Mouse (Mus musculus) midbrain, postnatal 0 days (tissue): Measurements from ENCODE around the gene Ahnak. TPM values are rescaled to one million over a fixed set of nuclear protein-coding genes. Genes with fewer than 3 reads are reported as not detected.

Experiments used
- ATAC-seq: fragments of 200-750 bp; cut with Nextera tagmentation; 2 replicates; pipeline ENCODE4 v1.8.0; 2017; ENCODE audit warnings: moderate number of reproducible peaks, mild to moderate bottlenecking, moderate TSS enrichment, moderate library complexity; ENCODE audit not compliant: low FRiP score
- DNase-seq: peaks from one replicate; pipeline ENCODE4 v3.0.0-alpha.2; 2015; ENCODE audit warnings: low spot score
- H3K27ac ChIP-seq: fragments of 300-500 bp; sonication (generic); 2 replicates; pipeline ENCODE4 v1.5.1; 2014; ENCODE audit warnings: low read depth, mild to moderate bottlenecking, low read length, mixed read lengths
- H3K27me3 ChIP-seq: fragments of 300-500 bp; sonication (generic); 2 replicates; pipeline ENCODE4 v1.6.1; 2014; ENCODE audit warnings: low read length, control low read depth, mixed read lengths; ENCODE audit not compliant: insufficient read depth
- H3K36me3 ChIP-seq: fragments of 300-500 bp; sonication (generic); 2 replicates; pipeline ENCODE4 v1.6.1; 2014; ENCODE audit warnings: low read length, control low read depth, mixed read lengths; ENCODE audit not compliant: insufficient read depth
- H3K4me1 ChIP-seq: fragments of 300-500 bp; sonication (generic); 2 replicates; pipeline ENCODE4 v1.6.1; 2014; ENCODE audit warnings: mild to moderate bottlenecking, control low read depth, antibody characterized with exemption, low read length, mixed read lengths; ENCODE audit not compliant: insufficient read depth
- H3K4me2 ChIP-seq: fragments of 300-500 bp; sonication (generic); 2 replicates; pipeline ENCODE4 v1.6.1; 2014; ENCODE audit warnings: low read depth, mild to moderate bottlenecking, low read length, mixed read lengths; ENCODE audit not compliant: poor library complexity, severe bottlenecking
- H3K4me3 ChIP-seq: fragments of 300-500 bp; sonication (generic); 2 replicates; pipeline ENCODE4 v1.5.1; 2014; ENCODE audit warnings: low read depth, mild to moderate bottlenecking, low read length, moderate library complexity
- H3K9ac ChIP-seq: fragments of 300-500 bp; sonication (generic); replicated peaks from 2 replicates; pipeline ENCODE4 v1.6.1; 2014; ENCODE audit warnings: mild to moderate bottlenecking, low read length, moderate library complexity, mixed read lengths; ENCODE audit not compliant: poor library complexity, severe bottlenecking
- H3K9me3 ChIP-seq: fragments of 300-500 bp; sonication (generic); 2 replicates; pipeline ENCODE4 v1.6.1; 2016; ENCODE audit warnings: low read length, control low read depth
- CTCF ChIP-seq: IDR thresholded peaks from 2 replicates; pipeline ENCODE4 v1.5.1; 2016; ENCODE audit warnings: antibody characterized with exemption, mild to moderate bottlenecking
- WGBS: fragments of 180-500 bp; shearing (Covaris S2); extraction: QIAGEN DNeasy Blood & Tissue Kit; methylation state at CpG from one replicate; pipeline ENCODE4 v1.1.7; 2014; 5-methylcytosine and 5-hydroxymethylcytosine counted together
- polyA plus RNA-seq: library from polyadenylated mRNA; unstranded; fragments of >200 nt; fragmentation: Nextera tagmentation; extraction: Ambion mirVana; gene quantifications from 2 replicates; pipeline ENCODE4 v1.2.1, GENCODE M21; 2015
- total RNA-seq: library from RNA; depleted of rRNA; stranded (reverse); fragments of >200 nt; gene quantifications from 2 replicates; pipeline ENCODE4 v1.2.3, GENCODE M21; 2014

The Ahnak gene
- total and polyA plus RNA-seq, 2 experiments from 2014 or later, result 4.4 to 13.0 TPM

DNA sequence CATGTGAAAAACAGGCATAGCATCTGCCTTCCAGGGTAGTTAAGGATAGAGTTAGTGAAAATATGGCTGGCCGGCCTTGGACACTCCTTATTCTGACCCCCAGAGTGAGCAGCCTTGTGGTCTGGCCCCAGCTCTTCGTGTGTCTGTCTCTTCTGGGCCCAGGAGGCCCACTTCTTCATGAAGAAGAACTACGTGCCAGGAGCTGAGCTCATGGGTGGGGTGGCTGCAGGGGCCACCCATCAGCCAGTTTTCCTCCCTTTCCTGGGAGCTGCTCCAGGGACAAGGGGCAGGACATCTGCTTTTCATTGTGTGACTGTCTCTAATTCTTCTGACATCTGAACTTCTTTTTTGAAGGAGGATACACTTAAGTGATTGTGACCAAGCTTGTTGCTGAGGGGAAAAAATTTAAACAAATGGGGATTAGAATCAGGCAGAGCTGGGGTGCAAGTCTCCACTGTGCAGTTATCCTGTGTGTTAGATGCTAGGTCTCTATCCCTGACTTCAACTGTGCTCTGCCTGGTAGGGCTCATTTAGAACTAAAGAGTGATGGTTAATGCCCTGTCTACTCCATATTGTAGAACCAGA is 116.1 kb downstream of the Ahnak start:
- TF ChIP-seq CTCF, result no peak
- 54% methylated on average over 3 of the region's 3 CpGs for WGBS
- DNase-seq, result no peak
- ATAC-seq, result no peak
- Histone ChIP-seq H3K27me3 (no peaks in the 10 kb centered on the region), H3K27ac (no peak overlapping the region), H3K4me3 (no peak overlapping the region), H3K36me3 (no peaks in the 10 kb centered on the region), H3K9me3 (no peaks in the 10 kb centered on the region), H3K9ac (no peak overlapping the region), H3K4me2 (no peak overlapping the region), H3K4me1 (no peaks in the 10 kb centered on the region)

DNA sequence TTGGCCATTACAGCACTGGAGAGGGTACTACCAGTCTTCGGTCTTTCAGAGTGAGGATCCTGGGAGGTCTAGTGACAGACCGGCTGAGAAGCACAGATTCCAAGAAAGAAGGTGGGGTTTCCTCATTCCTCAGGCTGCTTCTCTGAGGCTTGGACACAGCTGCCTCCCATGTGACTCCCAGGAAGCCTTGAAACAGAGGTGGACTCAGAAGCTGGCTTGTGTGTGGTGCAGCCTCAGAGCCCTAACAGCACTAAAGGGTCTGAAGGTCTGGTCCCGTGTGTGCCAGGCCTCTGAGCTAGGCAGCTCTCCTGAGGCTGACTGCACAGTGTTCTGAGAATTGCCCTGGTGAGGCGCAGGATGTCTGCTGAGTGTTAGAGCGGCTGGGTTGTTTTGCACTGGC is 117.0 kb downstream of the Ahnak start:
- H3K9me3 ChIP-seq, result no peaks in the 10 kb centered on the region
- H3K27me3 ChIP-seq, result no peaks in the 10 kb centered on the region
- TF ChIP-seq CTCF, result no peak
- DNase-seq, result no peak
- H3K4me2 ChIP-seq, result no peak overlapping the region
- H3K4me3 ChIP-seq, result no peak overlapping the region
- ATAC-seq, result no peak
- H3K36me3 ChIP-seq, result no peaks in the 10 kb centered on the region
- WGBS, result 71% methylated on average over 5 of the region's 5 CpGs
- H3K27ac ChIP-seq, result no peak overlapping the region
- H3K4me1 ChIP-seq, result no peaks in the 10 kb centered on the region
- H3K9ac ChIP-seq, result no peak overlapping the region

DNA sequence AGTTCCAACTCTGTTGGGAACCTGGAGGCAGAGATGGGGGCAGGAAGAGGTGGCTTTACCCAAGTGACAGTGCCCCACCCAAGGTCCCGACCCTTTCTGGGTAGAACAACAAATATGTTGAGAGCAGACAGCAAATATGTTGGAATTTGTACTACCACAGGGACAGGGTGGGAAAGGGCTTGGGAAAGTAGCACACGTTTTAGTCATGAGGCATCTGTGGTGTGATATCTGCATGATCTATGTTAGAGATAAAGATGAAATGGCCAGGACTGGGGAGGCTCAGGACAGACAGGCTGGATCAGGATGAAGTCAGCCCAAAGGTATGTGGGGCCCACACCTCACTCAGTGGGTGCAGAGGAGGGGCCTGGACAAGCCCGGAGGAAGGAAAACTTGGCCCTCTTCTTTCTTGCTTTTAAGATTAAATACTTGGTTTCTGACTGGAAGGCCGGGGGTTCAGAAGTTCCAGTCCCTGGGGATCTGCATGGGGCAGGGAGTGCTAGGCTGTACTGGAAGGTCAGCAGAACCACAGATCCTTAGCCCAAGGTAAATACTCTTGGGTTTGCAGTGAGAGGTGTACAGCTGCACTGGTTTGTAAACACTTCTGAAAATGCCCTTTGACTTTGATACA is 117.8 kb downstream of the Ahnak start:
- WGBS, result 56% methylated on average over 4 of the region's 4 CpGs
- TF ChIP-seq CTCF, result no peak
- Histone ChIP-seq H3K4me2 (no peak overlapping the region), H3K36me3 (no peaks in the 10 kb centered on the region), H3K4me1 (no peaks in the 10 kb centered on the region), H3K4me3 (no peak overlapping the region), H3K9ac (no peak overlapping the region), H3K9me3 (no peaks in the 10 kb centered on the region), H3K27ac (no peak overlapping the region), H3K27me3 (no peaks in the 10 kb centered on the region)
- ATAC-seq, result no peak
- no peak for DNase-seq

DNA sequence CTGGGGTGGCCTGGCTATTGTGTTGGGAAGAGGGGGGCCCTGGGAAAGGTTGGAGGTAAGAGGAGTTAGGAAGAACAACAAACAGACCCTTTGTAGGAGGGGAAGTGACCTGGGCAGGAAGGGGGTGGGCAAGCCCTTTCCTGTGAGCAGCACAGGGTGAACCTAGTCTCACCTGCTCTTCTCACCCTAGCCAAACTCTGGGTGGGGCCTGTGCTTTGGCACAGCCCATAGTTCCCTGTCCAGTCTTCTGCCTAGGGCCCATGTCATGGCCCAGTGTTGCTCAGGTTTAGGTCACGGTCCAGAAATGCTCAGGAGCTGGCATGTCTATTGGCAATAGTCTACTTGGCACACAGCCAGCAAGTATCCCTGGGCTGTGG is 118.3 kb downstream of the Ahnak start:
- Histone ChIP-seq H3K36me3 (no peaks in the 10 kb centered on the region), H3K9me3 (no peaks in the 10 kb centered on the region), H3K4me1 (no peaks in the 10 kb centered on the region), H3K9ac (no peak overlapping the region), H3K27ac (no peak overlapping the region), H3K27me3 (no peaks in the 10 kb centered on the region), H3K4me3 (no peak overlapping the region), H3K4me2 (no peak overlapping the region)
- WGBS, result 68% methylated on average over 1 of the region's 1 CpGs
- ATAC-seq (no peak), DNase-seq (no peak)
- TF ChIP-seq CTCF, result no peak

DNA sequence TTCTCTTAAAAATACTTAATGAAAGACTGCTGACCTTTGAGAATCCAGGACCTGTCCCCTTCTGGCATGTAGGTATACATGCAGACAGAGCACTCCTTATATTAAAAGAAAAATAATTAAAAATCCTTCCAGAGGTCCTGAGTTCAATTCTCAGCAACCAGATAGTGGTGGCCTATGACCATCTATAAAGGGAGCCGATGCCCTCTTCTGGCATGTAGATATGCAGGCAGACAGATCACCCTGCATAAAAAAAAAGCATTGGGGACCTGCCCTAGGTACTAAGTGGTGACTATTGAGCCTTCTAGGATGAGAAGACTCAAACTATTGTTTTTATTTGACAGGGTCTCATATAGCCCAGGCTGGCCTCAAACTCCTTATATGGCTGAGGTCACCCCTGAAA is 119.5 kb downstream of the Ahnak start:
- Histone ChIP-seq H3K27ac (no peak overlapping the region), H3K9me3 (no peaks in the 10 kb centered on the region), H3K36me3 (peaks cover 8% of the 10 kb centered on the region), H3K4me1 (no peaks in the 10 kb centered on the region), H3K4me3 (no peak overlapping the region), H3K9ac (no peak overlapping the region), H3K27me3 (no peaks in the 10 kb centered on the region), H3K4me2 (no peak overlapping the region)
- 92% methylated on average over 1 of the region's 1 CpGs for WGBS
- ATAC-seq, result no peak
- no peak for TF ChIP-seq CTCF
- no peak for DNase-seq

DNA sequence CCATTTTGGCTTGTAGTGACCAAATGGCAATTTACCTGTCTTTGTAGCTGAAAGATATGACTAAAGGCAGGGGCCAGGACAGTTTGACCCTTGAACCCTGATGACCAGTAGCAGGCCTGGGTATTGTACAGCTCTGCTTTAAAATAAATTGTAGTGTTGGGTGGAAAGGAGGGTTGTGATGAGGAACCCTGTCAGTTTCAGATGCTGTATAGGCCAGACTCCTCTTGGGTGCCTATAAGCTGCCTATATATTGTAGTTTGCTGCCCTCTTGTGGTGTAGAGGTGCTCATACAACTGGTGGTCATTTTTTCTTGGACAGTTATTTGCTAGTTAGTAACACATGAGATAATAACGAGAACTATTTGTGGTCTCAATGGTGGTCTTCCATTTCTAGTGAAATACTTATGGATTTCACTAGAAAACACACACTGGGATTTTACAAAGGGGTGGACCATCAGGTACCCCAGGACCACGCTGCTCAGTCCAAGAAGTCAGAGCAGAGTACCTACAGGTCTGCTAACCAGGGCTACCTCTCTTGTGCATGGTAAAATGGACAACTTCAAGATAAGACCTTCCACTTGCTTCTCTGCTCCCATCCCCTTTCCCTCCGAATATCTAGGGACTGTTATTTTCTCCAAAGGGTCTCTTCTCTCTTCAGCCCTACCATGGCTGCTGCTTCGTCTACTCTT is 121.2 kb downstream of the Ahnak start:
- H3K4me3 ChIP-seq, result no peak overlapping the region
- H3K9me3 ChIP-seq, result no peaks in the 10 kb centered on the region
- peak; percentile 91 for TF ChIP-seq CTCF
- no peak overlapping the region for H3K27ac ChIP-seq
- H3K4me1 ChIP-seq, result no peaks in the 10 kb centered on the region
- H3K36me3 ChIP-seq, result peaks cover 13% of the 10 kb centered on the region
- no peak overlapping the region for H3K4me2 ChIP-seq
- no peak overlapping the region for H3K9ac ChIP-seq
- DNase-seq (peak; percentile 92), ATAC-seq (peak; percentile 86)
- H3K27me3 ChIP-seq, result no peaks in the 10 kb centered on the region
- 56% methylated on average over 4 of the region's 4 CpGs for WGBS
